Mouse (Mus musculus) kidney, adult 9 months (tissue): ENCODE measurements around the gene Tada3.

Source experiments
- DNase-seq: peaks from one replicate; pipeline ENCODE4 v3.0.0; 2022

Gene Tada3

DNA sequence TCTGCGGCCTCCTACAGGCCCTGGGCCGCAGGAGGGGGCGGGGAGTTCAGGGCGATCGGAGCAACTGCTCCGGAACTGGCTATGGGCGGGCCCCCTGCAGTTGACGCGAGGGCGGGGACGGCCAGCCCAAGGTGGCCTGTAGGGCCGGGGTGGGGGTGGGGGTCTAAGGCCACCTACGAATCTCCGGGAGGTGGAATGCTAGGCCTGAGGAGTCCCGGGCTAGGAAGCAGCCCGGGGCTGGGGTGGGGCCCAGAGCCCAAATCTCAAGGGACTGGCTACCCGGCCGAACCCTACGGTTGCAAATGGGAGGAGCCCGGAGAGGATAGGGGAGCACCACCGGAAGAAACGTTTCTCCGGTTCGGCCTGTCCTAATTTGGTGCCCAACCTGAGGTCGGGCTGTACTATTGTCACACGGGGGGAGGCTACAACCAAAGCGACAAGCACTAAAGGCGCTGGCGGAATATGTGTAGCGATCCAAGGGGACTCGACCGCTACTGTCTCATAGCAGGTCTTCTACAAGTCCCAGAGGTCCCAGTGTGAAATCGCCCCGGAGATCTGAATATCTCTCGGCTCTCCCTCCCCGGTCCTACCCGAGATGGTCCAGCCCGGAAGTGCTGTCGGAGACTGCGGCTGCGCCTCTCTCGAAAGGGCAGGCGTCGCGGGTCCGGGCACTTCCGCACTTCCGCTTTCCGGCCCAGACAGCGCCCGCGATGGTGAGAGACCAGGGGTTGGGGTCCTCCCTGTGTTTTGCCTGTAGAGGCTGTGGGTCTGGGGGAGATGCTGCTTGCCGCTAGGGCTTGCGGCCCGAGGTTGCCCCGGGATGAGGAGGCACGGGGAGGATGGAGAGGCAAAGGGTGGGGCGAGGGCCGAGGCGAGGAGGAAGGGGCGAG lies at the start of gene Tada3, which contains the start of gene Arpc4:
Gene Tada3 (minus strand): TSS at position 388 of the 890 bp plus-strand sequence.
Gene Arpc4 (plus strand): TSS at position 620 of the 890 bp plus-strand sequence.
- peak; percentile 95 for DNase-seq

DNA sequence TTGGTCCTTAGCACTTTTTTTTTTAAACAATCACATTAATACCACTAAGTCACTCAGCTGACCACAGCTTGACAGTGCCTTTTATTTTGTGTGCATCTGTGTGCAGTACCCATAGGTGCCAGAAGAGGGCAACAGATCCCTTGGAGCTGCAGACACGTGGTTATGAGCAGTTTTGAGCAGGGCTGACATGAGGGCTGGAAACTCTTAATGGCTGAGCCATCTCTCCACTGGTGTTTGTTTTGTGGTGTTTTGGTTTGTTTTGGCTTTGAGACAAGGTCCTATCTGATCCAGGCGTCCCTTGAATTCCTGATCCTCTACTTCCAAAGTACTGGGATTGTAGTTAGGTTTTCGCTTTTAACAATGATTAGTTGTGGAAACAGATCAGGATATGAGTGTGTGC lies 49.7 kb upstream of the Tada3 start:
- DNase-seq, result peak; percentile 55

DNA sequence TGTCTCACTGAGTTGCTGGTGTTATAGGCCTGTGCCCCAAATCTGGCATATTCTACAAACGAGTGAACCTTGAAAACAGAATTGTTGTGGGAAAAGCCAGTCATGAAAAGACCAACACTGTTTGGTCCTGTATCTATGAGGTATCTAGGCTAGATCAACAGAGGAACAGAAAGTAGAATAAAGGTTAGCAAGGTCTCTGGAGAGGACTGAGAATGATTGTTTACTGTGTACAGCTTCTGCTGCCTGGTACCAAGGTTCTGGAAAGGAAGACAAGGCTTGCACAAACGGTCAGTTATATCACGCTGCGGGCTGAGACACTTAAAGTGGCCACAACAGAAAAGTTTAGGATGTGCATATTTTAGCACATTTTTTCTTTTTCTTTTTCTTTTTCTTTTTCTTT lies 49.0 kb upstream of the Tada3 start:
- no peak for DNase-seq

DNA sequence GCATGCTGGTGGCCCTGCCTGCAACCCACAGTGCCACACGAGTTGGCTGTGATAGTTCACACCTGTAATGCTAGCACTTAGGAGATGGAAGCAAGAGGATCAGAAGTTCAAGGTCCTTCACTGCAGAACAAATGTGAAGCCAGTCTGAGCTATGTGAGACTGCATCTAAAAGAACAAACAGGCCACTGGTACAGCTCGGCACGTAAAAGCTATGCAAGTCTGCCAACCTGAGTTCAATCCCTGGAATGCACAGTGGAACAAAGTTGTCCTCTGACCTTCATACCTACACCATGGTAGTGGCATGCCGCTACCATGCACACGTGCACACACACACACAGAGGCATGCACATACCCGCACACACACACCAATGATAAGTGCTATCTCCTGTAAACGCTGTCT lies 46.5 kb upstream of the Tada3 start:
- peak; percentile 39 for DNase-seq

DNA sequence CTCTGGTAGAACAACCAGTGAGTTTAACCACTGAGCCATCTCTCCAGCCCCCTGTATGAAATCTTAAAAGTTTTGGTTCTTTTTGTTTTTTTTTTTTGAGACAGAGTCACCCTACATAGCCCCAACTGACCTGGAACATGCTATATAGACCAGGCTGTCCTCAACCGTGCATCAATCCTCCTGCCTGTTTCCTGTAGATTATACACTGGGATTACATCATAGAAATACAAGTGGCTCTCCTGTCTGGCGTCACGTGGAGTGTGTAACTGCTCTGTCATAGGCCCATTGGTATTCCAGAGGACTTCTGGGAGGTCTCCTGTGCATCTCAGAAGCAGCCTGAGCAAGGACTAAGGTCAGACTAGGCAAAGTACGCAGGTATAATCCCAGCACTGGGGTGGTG lies 45.3 kb upstream of the Tada3 start:
- no peak for DNase-seq

DNA sequence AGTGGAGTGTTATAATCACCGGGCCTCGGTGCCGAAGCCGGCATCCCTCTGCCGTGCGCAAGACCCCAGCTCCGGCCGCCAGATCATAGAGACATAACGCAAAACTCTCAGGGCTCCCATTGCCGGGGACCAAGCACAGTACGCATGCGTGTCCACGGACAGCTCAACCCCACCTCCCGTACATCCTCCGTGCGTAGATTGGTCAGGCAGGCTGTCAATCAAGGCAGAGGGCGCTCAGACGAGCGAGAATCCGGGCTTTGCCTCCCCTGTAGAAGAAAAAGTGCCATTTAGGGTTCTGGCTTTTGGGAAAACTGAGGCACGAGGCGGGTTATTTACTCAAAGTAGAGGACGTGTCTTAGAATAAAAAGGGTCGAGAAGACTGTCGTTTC lies 41.5 kb upstream of the Tada3 start, which contains the start of gene Rpusd3:
Gene Rpusd3 (minus strand): TSS at position 142 of the 389 bp plus-strand sequence.
- peak; percentile 97 for DNase-seq

DNA sequence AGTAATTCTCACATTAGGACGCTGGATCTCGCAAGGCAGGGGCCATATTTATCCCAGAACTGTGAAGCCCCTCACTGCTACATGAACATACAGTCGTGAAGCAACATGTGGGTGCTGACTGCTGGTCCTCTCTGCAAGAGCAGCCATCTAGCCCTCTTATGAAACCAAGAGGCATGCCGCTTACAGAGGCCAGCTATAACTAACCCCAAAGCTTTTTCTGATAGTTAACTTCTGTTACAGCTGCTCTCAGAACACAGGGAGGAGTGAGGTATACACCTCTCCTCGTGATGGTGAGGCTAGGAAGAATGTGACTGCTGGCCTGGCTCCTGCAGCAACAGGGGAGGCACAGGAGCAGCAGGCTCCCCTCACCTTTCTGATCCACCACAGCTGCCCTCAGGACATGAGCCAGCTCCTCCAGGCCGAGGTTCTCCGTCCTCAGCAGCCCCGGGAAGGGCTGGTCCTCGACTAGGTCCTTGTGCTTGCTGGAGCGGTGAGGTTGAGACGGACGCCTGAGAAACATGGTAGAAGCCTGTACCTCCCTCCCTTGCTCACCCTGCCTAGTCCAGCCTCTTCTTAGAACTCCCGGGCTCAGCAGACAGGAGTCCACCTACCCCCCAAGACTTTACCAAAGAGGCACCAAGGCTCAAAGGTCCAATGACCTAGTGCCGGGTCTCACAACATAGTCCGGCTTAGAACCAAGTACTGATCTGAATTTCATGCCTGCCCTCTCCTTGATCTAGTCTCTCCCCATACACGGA lies 40.9 kb upstream of the Tada3 start:
- DNase-seq, result no peak

DNA sequence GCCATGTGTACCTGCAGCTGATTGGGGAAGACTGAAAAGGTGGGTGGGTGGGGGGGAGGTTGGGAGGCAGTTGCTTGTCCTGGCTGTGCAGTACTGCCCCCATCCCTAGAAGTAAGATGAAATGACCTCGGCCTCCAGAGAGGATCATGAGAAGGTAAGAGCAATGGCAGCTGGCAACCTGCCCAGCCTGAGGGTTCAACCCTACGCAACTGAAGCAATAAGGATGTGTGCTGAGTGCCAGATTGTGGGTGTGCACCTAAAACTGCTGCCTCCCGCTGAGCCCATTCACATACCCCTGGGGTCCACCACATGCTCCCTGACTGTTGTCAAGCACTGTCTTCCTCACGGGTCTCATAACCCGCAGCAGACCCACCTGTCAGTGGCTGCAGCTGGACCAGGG lies 38.7 kb upstream of the Tada3 start:
- DNase-seq, result no peak

DNA sequence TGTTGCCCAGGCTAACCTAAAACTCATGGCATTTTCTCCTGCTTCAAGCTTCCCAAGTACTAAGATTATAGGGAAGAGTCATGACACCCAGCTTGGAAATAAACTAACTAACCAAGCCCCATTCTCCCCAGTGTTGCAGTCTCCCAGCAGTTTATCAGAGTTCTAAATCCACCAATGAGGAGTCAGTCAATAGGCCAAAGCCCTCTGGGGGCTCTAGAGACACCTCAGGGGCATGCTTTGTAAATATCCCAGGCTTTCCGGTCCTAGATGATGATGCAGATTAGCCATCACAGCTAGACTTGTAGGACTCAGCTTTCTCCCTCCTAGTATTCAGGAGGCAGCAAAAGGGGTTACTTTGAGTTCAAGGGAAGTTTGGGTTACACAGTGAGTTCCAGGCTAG lies 32.3 kb upstream of the Tada3 start:
- DNase-seq, result no peak

DNA sequence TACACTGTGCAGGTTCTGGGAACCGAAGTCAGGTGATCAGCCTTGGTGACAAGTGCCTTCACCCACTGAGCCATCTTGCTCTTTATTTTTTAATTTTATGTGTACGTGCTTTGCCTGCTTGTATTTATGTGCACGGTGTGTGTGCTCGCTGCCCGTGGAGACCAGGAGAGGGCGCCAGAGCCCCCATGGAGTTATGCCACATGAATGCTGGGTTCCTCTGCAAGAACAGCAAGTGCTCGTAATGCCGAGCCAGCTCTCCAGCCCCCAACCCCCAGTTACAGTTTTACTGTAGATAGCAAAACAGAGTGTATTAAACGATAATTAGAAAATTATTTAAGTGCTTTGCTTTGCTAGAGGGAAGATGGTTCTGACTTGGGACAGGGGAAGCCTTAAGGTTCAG lies 29.0 kb upstream of the Tada3 start:
- DNase-seq, result peak; percentile 37

DNA sequence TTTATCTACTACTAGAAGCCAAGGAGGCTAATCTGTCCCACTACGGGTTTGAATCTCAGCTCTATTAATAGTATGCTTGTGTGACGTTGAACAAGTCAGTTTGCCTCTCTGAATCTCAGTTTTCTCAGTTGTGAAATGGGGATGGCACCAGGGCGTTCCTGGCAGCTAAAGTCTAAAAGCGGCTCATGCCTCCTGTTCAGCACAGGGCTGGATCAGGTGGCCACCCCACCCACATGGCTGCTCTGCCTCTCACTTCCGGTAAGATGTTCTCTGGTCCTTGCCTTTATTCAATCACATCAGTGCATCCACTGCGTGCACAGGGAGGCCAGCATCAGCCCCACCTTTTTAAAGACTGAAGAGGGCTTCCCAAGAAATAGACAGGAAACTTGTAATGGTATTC lies 27.8 kb upstream of the Tada3 start:
- DNase-seq, result no peak

DNA sequence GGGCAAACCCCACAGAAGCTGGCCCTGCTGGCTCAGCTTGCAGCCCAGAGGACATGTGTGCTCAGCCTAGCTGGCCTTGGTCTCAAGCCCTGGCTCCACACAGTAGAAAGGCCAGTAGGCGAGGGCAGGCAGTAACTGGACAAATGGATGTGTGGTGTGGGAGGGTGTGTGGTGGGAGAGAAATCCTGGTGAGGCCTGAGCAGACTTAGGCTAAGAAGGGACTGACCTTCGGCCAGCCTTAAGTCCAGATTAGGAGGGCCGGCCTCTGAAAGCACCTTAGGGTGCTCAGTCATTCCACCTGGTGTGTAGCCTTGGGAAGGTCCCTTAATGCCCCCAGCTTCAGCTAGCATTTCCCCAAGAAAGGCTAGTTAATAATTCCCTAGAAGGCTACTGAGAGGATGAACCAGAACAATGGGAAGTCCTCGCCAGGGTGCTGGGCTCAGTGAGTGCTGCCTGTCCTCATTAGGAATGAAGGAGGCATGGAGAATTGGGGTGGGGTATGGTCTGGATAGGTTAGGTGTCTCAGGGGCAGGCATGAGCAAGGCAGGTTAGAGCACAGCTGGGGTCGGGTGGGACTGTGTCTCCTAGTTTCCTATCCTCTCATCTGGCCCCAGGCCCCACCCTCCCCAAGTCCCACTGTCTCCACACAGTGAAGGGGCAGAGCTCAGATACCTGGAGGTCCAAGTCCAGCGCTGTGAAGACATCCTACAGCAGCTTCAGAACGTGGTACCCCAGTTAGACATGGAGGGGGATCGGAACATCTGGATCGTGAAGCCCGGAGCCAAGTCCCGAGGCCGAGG lies 27.2 kb upstream of the Tada3 start:
- peak; percentile 57 for DNase-seq

DNA sequence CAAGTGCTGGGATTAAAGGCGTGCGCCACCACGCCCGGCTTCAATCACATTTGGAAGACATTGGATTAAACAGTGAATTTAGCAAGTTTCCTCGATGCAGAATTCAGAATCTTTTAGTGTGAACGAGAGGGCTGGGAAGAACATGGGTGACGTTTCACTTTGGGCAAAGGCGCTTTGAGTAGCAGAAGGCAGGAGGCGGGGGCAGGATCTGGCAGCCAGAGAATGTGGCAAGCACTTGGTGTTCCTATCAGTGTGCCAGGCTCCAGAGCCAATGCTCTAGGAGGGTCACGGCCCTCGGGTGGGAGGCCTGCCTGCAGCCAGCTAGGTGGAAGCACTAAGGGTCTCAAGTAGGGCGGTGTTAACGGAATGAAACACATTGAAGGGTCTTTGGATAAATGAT lies 24.4 kb upstream of the Tada3 start:
- DNase-seq, result no peak

DNA sequence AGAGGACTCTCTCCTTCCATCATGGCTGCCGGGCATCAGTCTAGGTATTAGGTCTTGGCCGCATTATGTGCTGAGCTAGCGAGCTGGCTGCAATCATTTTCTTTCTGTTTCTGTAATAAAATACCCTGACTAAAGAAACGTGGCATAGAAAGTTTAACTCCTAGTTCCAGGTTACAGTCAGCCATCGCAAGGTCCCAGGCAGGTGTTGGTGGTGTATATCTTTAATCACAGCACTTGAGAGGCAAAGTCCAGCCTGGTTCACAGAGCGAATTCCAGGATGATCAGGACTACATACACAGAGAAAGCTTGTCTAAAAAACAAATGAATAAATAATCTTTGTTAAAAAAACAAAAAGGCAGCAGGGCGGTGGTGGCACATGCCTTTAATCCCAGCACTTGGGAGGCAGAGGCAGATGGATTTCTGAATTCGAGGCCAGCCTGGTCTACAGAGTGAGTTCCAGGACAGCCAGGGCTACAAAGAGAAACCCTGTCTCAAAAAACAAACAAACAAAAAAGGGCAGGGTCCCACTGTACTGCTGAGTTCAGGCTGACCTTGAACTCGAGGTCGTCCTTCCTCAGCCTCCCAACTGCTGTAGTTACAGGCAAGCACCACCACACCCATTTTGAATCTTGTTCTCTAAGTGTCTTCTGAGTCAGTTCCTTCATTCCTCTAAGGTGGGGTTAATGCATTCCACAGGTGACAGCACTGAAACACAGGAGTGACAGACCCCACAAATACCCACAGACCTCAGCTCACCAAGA lies 18.8 kb upstream of the Tada3 start:
- DNase-seq, result no peak

DNA sequence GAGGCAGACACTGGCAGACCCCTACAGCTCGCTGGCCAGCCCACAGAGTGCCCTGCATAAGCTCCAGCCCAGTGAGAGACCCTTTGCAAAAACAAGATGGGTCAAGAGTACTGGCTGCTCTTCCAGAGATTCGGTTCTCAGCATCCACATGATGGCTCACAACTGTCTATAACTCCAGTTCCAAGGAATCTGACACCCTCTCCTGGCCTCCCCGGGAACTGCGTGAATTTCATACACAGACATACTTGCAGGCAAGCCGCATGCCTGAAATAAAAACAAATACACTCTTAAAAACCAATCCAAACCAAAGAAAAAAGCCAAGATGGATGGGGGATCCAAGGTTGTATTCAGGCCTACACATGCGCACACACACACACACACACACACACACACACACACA lies 17.8 kb upstream of the Tada3 start:
- DNase-seq, result no peak

DNA sequence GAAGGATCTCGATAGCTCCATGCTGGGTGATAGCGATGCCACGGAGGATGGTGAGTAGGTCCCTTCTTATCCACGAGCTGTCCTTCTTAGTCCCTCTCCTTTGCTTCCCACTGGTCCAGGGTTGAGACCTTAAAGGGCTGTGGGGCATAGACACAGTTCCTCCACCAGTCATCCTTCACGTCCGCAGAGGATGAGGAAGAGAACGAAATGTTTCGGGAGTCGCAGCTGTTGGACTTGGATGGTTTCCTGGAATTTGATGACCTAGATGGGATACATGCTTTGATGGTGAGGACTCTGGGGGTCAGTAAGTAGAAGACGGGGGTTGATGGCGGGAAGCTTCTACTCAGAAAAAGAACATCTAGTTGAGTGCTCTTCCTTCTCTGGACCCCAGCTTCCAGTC lies 17.1 kb upstream of the Tada3 start:
- no peak for DNase-seq

DNA sequence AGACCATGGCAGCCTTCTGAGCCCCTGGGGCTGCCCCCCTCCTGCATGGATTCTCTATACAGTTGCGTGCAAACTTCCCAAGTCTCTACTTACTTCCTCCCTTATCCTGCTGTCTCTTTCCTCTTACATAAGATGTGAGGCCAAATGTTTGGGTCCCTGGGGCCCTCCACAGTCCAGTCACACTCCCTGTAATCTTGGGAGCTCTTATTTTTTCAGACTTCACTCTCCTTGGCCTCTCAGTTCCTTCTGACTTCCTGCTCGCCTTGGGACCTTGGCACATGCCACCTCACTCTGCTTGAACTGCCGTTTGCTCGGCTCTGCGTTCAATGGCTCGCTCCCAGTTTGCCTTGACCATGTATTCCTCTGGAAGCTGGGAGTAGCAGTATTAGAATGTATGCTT lies 16.3 kb upstream of the Tada3 start:
- DNase-seq, result no peak

DNA sequence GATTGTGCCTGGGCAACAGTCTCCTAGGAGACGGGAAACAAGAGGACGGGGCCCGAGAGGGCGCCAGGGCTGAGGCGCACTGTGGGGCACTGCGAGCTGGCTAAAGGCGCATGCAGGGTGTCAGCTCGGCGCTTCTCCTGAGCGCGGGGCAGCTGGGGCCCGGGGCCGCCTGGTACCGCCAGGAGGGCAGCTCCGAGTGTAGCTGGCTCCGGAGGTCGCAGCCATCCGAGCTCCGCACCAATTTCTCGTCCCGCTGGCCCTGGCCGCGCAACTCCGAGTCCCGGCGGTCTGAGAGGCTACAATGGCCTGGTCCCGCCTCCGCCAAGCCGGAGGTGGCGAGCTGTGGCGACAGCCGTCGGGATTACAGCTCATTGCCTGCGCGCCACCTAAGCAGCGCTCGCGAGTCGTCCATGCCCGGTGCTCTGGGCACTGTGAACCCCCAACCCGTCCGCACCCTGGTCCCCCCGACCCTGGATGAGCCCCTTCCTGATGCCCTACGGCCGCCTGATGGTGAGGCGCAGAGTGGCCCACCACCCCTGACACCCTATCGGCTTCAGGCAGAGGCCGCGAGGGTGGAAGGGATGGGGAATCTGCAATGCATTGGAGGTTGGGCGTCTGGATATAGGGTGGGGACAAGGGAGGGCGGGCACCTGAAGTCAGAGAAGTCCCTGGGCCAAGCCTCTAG lies 14.8 kb upstream of the Tada3 start:
- peak; percentile 34 for DNase-seq

DNA sequence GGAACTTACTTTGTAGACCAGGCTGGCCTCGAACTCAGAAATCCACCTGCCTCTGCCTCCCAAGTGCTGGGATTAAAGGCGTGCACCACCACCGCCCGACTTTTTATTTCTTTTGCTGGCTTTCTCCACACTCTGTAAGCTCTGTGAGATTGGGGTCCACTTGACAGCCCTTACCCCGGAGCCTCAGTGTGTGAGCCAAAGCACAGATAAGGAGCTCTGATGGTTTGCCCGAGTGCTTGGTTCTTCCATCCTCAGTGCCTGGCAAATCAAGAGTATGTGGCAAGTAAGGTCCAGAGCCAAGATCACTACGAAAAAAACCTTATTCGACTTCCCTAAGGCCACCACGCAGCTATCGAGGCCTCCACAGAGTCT lies 14.3 kb upstream of the Tada3 start:
- DNase-seq, result no peak

DNA sequence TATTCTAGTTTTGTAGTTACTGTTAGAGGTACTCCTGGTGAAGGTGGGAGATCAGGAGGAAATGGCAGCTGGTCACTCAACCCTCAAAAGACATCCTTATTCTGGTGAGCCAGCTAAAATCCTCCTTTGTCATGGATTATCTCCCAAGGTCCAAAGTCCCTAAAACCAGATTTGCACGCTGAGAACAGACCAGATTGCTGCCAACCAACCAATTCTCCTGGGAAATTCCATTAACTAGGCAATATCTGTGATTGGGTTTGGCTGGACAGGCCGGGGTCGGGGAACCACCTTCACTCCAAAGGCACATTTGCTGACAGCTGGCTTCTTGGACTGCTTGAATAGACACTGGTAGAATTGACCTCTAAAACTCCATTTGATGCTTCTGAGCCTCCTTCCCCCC lies 13.0 kb upstream of the Tada3 start:
- DNase-seq, result peak; percentile 76

DNA sequence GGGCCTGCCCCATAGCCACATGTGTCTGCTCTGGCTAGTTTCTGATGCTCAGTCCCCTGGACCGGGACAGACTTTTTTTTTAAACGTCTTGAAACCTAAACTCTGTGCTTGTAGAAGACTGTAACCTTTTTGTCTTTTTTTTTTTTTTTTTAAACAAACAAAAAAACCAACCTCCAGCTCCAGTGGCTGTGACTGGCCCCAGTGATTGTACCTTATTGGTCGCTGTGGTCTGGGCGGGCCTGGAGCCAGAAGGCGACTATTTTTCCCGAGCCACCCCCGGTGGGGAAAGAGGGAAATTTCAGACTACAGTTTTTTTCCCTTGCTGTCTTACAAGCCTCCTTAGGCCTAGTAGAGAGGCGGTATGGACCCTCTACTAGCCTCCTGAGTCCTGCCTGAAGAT lies 11.3 kb upstream of the Tada3 start, which contains the start of gene Ttll3:
Gene Ttll3 (plus strand): TSS at position 301 of the 400 bp plus-strand sequence.
- no peak for DNase-seq

DNA sequence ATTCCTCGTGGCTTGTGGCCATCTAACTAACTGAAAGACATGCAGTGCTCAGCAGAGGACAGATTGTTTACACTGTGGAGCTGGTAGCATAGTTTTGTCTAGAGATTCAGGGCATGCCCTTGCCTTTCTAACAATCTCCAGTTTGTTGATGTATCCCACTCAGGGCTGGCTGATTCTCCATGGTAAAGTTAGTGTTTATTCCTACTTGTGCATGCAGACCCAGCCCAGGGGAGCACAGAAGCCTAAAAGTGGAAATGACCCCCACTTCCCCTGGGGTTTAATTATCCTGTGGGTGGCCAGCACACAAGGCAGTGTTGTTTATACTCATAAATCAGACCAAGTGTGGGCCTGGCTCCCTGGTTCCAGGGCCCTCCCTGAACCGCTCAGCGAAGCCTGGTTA lies 8.3 kb upstream of the Tada3 start:
- no peak for DNase-seq
